Mouse (Mus musculus) fibroblast of lung, adult 2 months (primary cell): Measurements from ENCODE around the gene C1qbp.

Source experiments
- DNase-seq: peaks from one replicate; pipeline ENCODE4 v3.0.0-alpha.2; 2011; ENCODE audit warnings: low read depth

C1qbp gene

GRCm38 (mm10) chr11:70973947-70974346 is 8.9 kb downstream of the C1qbp start:
- no peak for DNase-seq

GRCm38 (mm10) chr11:70972586-70972985 is 10.2 kb downstream of the C1qbp start:
- no peak for DNase-seq

GRCm38 (mm10) chr11:70970560-70971540 is 12.0 kb downstream of the C1qbp start:
- DNase-seq = no peak

DNA sequence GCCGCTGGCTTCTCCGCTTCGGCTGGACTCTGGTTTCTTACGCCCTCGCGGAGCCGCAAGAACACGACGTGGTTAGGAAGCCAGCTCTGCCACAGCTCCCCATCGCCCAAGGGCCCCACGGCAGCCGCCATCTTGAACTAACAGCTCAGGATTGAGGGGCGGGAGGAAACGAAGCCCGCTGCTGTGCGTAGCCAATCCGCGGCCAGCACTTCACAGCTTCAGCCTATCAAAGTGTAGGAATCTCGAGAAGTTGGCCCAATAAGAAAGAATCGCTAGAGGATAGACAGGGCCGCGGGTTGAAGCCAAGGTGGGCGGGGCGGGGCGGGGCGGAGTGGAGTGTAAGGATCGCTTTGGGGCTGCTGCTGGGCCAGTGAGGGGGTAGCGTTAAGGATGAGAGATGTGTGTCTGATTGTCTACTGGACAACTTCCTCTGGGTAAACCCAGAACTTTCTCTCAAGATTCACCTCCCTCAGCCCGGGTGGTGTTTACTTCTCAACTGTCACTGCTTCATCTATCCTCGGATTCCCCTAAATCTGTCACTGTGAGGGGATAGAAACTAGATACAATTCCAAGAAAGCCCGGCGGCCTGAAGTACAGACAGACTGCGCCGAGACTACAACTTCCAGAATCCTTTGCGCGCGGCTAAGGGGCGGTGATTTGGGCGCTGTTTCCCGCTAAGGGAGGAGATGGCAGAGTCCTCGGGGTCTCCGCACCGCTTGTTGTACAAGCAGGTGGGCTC is 12.8 kb downstream of the C1qbp start, which contains the start of the genes Nup88 and Rpain:
Gene Nup88 (minus strand): TSS at position 153 of the 739 bp plus-strand sequence.
Gene Rpain (plus strand): TSS at position 393 of the 739 bp plus-strand sequence.
- peak; percentile 97 for DNase-seq

GRCm38 (mm10) chr11:70969271-70969794 is 13.5 kb downstream of the C1qbp start:
- DNase-seq = no peak

- DNase-seq = no peak
Observed at GRCm38 (mm10) chr11:70964222-70964907, 18.5 kb downstream of the C1qbp start.

- no peak for DNase-seq
Observed at GRCm38 (mm10) chr11:70960786-70961554, 21.9 kb downstream of the C1qbp start.

GRCm38 (mm10) chr11:70954711-70955110 is 28.1 kb downstream of the C1qbp start:
- no peak for DNase-seq

DNA sequence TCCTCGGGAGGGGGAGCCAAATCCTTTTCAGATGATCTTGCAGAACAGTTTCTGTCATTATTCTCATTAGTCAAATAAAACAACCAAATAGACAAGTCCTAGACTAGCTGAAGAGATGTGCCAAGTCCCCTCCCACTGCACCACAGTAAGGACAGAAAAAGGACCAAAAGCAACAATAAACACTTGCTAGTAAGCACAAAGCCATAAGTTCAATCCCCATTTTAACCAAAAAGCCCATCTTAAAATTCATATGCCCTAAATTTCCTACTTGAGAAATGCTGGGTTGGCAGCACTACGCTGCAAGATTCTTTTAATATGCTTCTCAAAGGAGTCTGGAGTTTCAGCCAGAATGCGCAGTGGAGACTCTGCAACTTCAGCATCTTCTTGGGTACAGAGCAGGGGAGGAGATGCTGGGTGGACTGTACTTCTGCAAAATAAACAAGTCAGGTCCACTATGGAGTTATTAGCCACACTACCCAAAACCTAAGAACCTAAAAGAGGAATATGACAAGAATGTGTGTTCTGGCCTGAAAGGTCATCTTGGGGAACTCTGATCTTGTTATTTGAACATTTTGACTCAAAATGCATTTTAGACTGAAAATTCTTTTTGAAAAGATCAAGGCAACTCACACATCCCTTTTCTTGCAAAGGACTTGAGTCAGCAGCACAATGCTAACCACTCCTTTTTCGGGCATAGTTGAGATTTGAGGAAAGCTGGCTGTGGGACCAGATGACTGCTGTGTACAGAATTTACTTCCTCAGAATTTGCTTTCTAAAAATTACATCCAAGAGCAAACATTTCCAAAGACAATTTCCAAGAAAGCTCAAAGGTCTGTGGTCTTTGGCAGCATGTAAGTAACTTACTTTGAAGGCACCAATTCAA is 37.6 kb downstream of the C1qbp start:
- DNase-seq = peak; percentile 22

- DNase-seq = no peak
Observed at GRCm38 (mm10) chr11:70943651-70944050, 39.2 kb downstream of the C1qbp start.

- no peak for DNase-seq
Observed at GRCm38 (mm10) chr11:70942596-70942995, 40.2 kb downstream of the C1qbp start.

DNA sequence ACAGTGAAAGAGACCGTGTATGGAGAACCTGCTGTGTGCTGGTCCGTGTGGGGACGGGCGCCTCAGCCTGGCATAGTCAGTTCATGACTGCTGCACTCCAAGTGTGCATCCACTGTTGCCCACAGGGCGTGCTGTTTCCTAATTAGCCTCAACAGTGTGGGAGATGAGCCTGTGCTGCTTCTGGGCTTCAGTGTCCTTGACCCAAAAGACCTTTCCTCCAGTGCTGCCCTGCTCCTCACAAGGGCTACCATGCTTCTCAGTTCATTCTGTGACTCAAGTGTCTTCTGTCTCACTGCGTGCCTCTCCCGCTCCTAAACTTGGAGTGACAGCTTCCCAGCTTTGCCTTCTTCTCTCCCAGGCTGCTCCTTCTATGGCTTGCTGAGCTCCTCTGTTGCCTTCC is 47.5 kb downstream of the C1qbp start:
- no peak for DNase-seq

- peak; percentile 11 for DNase-seq
Observed at GRCm38 (mm10) chr11:70931461-70931860, 51.4 kb downstream of the C1qbp start.
